Mouse (Mus musculus) hindbrain, postnatal 0 days (tissue): ENCODE data around the gene Slc44a5. TPM values are rescaled to one million over a fixed set of nuclear protein-coding genes. Genes with fewer than 3 reads are reported as not detected.
"Not testable (repeated sequence)": the region's sequence is repeated elsewhere in the genome, so short reads cannot be mapped to it uniquely, and the experiment has no call there.

Experiments used
- ATAC-seq: fragments of 200-750 bp; cut with Nextera tagmentation; 2 replicates; pipeline ENCODE4 v1.8.0; 2017; ENCODE audit warnings: mild to moderate bottlenecking, moderate TSS enrichment, moderate library complexity
- DNase-seq: peaks from one replicate; pipeline ENCODE4 v3.0.0-alpha.2; 2015; ENCODE audit warnings: low spot score
- H3K27ac ChIP-seq: fragments of 300-500 bp; sonication (generic); 2 replicates; pipeline ENCODE4 v1.5.1; 2014; ENCODE audit warnings: mild to moderate bottlenecking
- H3K27me3 ChIP-seq: fragments of 300-500 bp; sonication (generic); 2 replicates; pipeline ENCODE4 v1.6.1; 2014; ENCODE audit warnings: low read length, mixed read lengths; ENCODE audit not compliant: insufficient read depth
- H3K36me3 ChIP-seq: fragments of 300-500 bp; sonication (generic); 2 replicates; pipeline ENCODE4 v1.6.1; 2014; ENCODE audit warnings: low read length, mixed read lengths; ENCODE audit not compliant: insufficient read depth
- H3K4me1 ChIP-seq: fragments of 300-500 bp; sonication (generic); 2 replicates; pipeline ENCODE4 v1.6.1; 2014; ENCODE audit warnings: antibody characterized with exemption, low read length, mixed read lengths; ENCODE audit not compliant: insufficient read depth
- H3K4me2 ChIP-seq: fragments of 300-500 bp; sonication (generic); 2 replicates; pipeline ENCODE4 v1.6.1; 2014; ENCODE audit warnings: low read depth, mild to moderate bottlenecking, low read length, moderate library complexity, mixed read lengths
- H3K4me3 ChIP-seq: fragments of 300-500 bp; sonication (generic); 2 replicates; pipeline ENCODE4 v1.5.1; 2014; ENCODE audit warnings: low read length
- H3K9ac ChIP-seq: fragments of 300-500 bp; sonication (generic); replicated peaks from 2 replicates; pipeline ENCODE4 v1.6.1; 2014; ENCODE audit warnings: mild to moderate bottlenecking, low read length, moderate library complexity, mixed read lengths
- H3K9me3 ChIP-seq: fragments of 300-500 bp; sonication (generic); 2 replicates; pipeline ENCODE4 v1.6.1; 2016; ENCODE audit warnings: low read length, mixed read lengths
- CTCF ChIP-seq: IDR thresholded peaks from 2 replicates; pipeline ENCODE4 v1.5.1; 2016; ENCODE audit warnings: antibody characterized with exemption, control low read depth, low read depth
- WGBS: fragments of 180-500 bp; shearing (Covaris S2); extraction: QIAGEN DNeasy Blood & Tissue Kit; methylation state at CpG from one replicate; pipeline ENCODE4 v1.1.7; 2014; 5-methylcytosine and 5-hydroxymethylcytosine counted together
- polyA plus RNA-seq: library from polyadenylated mRNA; unstranded; fragments of >200 nt; fragmentation: Nextera tagmentation; extraction: Ambion mirVana; gene quantifications from 2 replicates; pipeline ENCODE4 v1.2.1, GENCODE M21; 2015
- total RNA-seq: library from RNA; depleted of rRNA; stranded (reverse); fragments of >200 nt; gene quantifications from 2 replicates; pipeline ENCODE4 v1.2.3, GENCODE M21; 2014

The Slc44a5 gene
- total and polyA plus RNA-seq, 2 experiments from 2014 or later = 6.5 to 27.7 TPM

DNA sequence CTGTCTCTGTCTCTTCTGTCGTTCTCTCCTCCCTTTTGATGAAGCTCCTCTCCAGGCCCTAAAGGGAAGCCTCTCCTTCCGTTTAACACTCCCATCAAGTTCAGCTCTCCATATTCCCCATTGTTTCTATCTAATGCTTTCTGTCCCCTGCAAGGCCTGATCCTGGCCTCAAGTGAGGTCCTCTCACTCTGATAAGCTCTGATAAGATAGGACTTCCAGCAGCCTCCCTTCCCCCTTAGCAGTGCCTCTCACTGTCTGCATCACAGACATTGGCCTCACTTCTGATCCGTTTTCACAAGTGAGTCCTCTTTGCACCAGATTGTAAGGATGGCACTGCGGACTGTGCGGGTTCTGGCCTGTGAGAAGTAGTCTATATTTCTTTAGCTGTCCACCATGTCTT is 85.0 kb downstream of the Slc44a5 start:
- ATAC-seq = no peak
- no peaks in the 10 kb centered on the region for H3K4me1 ChIP-seq
- no peaks in the 10 kb centered on the region for H3K36me3 ChIP-seq
- H3K9me3 ChIP-seq = no peaks in the 10 kb centered on the region
- 83% methylated on average over 5 of the region's 5 CpGs for WGBS
- no peak overlapping the region for H3K9ac ChIP-seq
- no peak overlapping the region for H3K27ac ChIP-seq
- TF ChIP-seq CTCF = no peak
- H3K4me2 ChIP-seq = no peak overlapping the region
- H3K4me3 ChIP-seq = no peak overlapping the region
- no peaks in the 10 kb centered on the region for H3K27me3 ChIP-seq
- DNase-seq = no peak

DNA sequence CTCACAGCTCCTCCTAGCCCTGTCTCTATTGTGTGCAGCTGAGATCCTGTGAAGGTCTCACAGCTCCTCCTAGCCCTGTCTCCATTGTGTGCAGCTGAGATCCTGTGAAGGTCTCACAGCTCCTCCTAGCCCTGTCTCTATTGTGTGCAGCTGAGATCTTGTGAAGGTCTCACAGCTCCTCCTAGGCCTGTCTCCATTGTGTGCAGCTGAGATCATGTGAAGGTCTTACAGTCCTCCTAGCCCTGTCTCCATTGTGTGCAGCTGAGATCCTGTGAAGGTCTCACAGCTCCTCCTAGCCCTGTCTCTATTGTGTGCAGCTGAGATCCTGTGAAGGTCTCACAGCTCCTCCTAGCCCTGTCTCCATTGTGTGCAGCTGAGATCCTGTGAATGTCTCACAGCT is 98.8 kb downstream of the Slc44a5 start:
- H3K4me3 ChIP-seq, ATAC-seq, H3K9ac ChIP-seq: not testable (repeated sequence)

GRCm38 (mm10) chr3:154075749-154076148 is 102.5 kb downstream of the Slc44a5 start:
- Histone ChIP-seq H3K4me3 (no peak overlapping the region), H3K27ac (no peak overlapping the region), H3K4me2 (no peak overlapping the region), H3K9me3 (no peaks in the 10 kb centered on the region), H3K9ac (no peak overlapping the region), H3K4me1 (no peaks in the 10 kb centered on the region), H3K27me3 (no peaks in the 10 kb centered on the region), H3K36me3 (no peaks in the 10 kb centered on the region)
- TF ChIP-seq CTCF = no peak
- DNase-seq (no peak), ATAC-seq (no peak)
- 76% methylated on average over 10 of the region's 10 CpGs for WGBS

More for the DNA sequence above, 98.8 kb downstream of the Slc44a5 start:
- H3K4me1 ChIP-seq, H3K9me3 ChIP-seq, H3K4me2 ChIP-seq, H3K27me3 ChIP-seq, H3K36me3 ChIP-seq, H3K27ac ChIP-seq, DNase-seq: not testable (repeated sequence)

DNA sequence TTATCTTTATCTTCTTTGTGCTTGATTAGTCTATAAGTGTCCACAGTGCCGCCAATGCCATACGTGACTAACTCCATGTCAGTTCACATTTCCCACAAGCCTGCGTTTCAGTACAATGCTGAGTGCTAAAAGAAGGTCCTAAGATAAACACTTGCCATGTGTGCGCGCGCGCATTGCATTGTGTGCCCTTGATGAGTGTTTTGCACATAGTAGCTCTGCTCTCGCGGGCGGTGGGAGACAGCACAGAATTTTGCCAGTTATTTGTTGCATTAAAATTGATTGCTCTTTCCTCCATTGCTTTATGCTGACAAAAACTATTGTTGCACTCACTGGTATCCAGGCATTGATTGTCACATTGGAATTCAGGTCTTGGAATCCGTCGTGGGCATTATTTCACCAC is 108.5 kb downstream of the Slc44a5 start:
- peak; percentile 46 for DNase-seq
- H3K27me3 ChIP-seq = no peaks in the 10 kb centered on the region
- no peak for TF ChIP-seq CTCF
- no peaks in the 10 kb centered on the region for H3K9me3 ChIP-seq
- no peak overlapping the region for H3K27ac ChIP-seq
- H3K4me3 ChIP-seq = no peak overlapping the region
- peak; percentile 49; the same call in 1 of the 2 replicates for ATAC-seq
- H3K4me1 ChIP-seq = no peaks in the 10 kb centered on the region
- 30% methylated on average over 12 of the region's 12 CpGs for WGBS
- H3K36me3 ChIP-seq = no peaks in the 10 kb centered on the region
- no peak overlapping the region for H3K9ac ChIP-seq
- H3K4me2 ChIP-seq = peak overlapping the region; percentile 1; the same call in 1 of the 2 replicates

- Histone ChIP-seq H3K4me3 (no peak overlapping the region), H3K9me3 (no peaks in the 10 kb centered on the region), H3K4me1 (no peaks in the 10 kb centered on the region), H3K4me2 (peak overlapping the region; percentile 1; the same call in 1 of the 2 replicates), H3K27ac (no peak overlapping the region), H3K27me3 (no peaks in the 10 kb centered on the region), H3K36me3 (no peaks in the 10 kb centered on the region), H3K9ac (no peak overlapping the region)
- ATAC-seq (0 out of 2 replicates have a peak, but pooled peaks have one; percentile 21), DNase-seq (no peak)
- WGBS = 26% methylated on average over 9 of the region's 9 CpGs
- TF ChIP-seq CTCF = no peak
Observed at GRCm38 (mm10) chr3:154082241-154082640, 109.0 kb downstream of the Slc44a5 start.

- Histone ChIP-seq H3K4me2 (no peak overlapping the region), H3K4me3 (no peak overlapping the region), H3K27me3 (no peaks in the 10 kb centered on the region), H3K4me1 (no peaks in the 10 kb centered on the region), H3K36me3 (no peaks in the 10 kb centered on the region), H3K9ac (no peak overlapping the region), H3K27ac (no peak overlapping the region), H3K9me3 (no peaks in the 10 kb centered on the region)
- DNase-seq = no peak
- TF ChIP-seq CTCF = no peak
- WGBS = 65% methylated on average over 7 of the region's 7 CpGs
- ATAC-seq = no peak
Observed at GRCm38 (mm10) chr3:154082961-154083360, 109.7 kb downstream of the Slc44a5 start.

- Histone ChIP-seq H3K27ac (no peak overlapping the region), H3K9ac (no peak overlapping the region), H3K9me3 (no peaks in the 10 kb centered on the region), H3K36me3 (no peaks in the 10 kb centered on the region), H3K4me3 (no peak overlapping the region), H3K27me3 (no peaks in the 10 kb centered on the region), H3K4me1 (peaks cover 8% of the 10 kb centered on the region), H3K4me2 (no peak overlapping the region)
- DNase-seq (no peak), ATAC-seq (no peak)
- TF ChIP-seq CTCF = no peak
- 80% methylated on average over 5 of the region's 5 CpGs for WGBS
Observed at GRCm38 (mm10) chr3:154089996-154090395, 116.8 kb downstream of the Slc44a5 start.
